Mouse (Mus musculus) lung, postnatal 0 days (tissue): ENCODE data around the gene Ptprn2.

Source experiments
- CTCF ChIP-seq: IDR thresholded peaks from 2 replicates; pipeline ENCODE4 v1.5.1; 2016; ENCODE audit warnings: antibody characterized with exemption, mild to moderate bottlenecking
- EP300 ChIP-seq: IDR thresholded peaks from 2 replicates; pipeline ENCODE4 v1.6.1; 2016; ENCODE audit warnings: antibody characterized with exemption, mild to moderate bottlenecking, control low read depth

DNA sequence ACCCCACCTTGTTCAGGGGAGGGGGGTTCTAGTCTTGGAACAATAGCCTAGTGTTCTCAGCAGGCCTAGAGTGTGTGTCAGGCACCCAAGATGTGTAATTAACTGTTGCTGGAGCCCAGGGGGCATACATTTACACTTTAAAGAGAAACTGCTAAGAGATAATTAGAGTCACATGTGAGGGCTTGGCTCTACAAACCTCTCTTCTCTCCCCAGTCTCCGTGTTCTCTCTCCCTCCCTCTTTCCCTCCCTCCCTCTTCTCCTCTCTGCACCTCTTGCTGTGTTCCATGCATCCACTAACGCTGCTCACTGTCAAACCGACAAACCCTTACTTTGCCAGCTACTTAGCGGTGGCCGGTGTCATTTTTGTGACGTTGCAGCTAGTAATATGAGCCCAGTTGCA, 764.9 kb downstream of the Ptprn2 start:
- TF ChIP-seq CTCF (no peak), EP300 (no peak)
